Comparison of ENCODE assay signal across 8 mouse cellular contexts in the genomic region with DNA sequence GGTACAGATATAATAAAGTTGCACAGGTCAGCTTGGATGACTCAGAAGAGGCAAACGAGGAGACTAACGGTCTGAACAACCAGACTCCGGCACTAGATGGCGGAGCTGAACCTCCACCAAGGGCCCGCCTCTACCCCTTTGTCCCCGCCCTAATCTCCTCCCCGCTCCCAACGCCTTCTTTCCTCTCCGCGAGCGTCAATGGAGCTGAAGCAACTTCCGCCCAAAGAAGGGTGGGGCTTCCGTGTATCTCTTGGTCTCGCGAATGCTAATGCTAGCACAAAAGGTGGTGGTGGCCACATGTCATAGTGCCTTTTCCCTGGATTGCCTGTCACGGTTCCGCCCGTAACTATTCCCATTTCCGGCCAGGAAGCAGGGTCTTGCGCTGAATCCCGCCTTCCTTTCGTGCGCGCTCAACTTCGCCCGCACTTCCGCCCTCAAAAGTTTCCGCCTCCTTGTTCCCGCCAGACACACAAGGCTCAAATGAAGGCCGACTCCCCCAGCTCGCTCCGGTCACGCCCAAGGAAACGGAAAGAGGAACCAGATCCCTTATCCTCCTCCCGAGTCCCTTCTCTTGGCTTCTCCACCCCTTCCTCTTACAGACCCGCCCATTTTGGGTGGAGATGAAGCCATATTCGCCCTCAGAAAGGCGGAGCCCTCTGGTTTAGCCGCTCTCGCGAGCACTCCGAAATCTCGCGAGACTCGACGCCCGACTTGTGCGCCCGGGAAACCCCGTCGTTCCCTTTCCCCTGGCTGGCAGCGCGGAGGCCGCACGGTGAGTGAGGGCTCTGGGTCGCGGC. TPM values are rescaled to one million over a fixed set of nuclear protein-coding genes. Genes with fewer than 3 reads are reported as not detected.
DNase-seq lines count a peak whose midpoint lies in the region; ATAC-seq lines count a peak whose summit lies in the region.

TSS of gene Rps19 (plus strand) at position 476 of the 797 bp plus-strand sequence.

- intact Hi-C loops in gastrocnemius, postnatal 14 days (cut with DNase I; ENCODE audit: low total_unique reads): no loop called here
- intact Hi-C loops in left cerebral cortex, postnatal 10 days (cut with DNase I): no loop called here

- DNase-seq in adrenal gland, adult (ENCODE audit: inconsistent age in 2 of 2, low spot score in 1 of 2): peak; percentile 99 to 100
- peak; percentile 100 for DNase-seq in embryo, embryonic 10.5 days (ENCODE audit: low spot score)
- peak; percentile 99 for DNase-seq in gastrocnemius, postnatal 14 days
- DNase-seq in left cerebral cortex, postnatal 10 days (ENCODE audit: extremely low spot score in 1 of 2, low spot score in 2 of 2): peak; percentile 97 to 99
- DNase-seq in right cerebral cortex, postnatal 25 days: peak; percentile 95
- DNase-seq in urinary bladder, postnatal 4 days (ENCODE audit: low spot score in 2 of 2): peak; percentile 98 to 99

- peak; percentile 86 for ATAC-seq in inflammation-experienced regulatory T-cells, adult 6 months
- peak; percentile 89 for ATAC-seq in megakaryocyte-erythroid progenitor cell, adult 5-6 weeks (replicated peaks; ENCODE audit: low FRiP score, low TSS enrichment, poor library complexity, severe bottlenecking)

RNA-seq across cellular contexts. Expression of gene Rps19, which starts in this region (rescaled TPM):
- 100 to 1,000 TPM; 481 to 524 TPM for total RNA-seq in gastrocnemius, postnatal 14 days (2021)
- polyA plus RNA-seq in inflammation-experienced regulatory T-cells, adult 6 months (2017; shearing (Covaris generic)): over 10,000 TPM in 2 of 3 experiments, 1,000 to 10,000 TPM in 1; 7,402 to 12,964 (median 12,716) TPM
- total RNA-seq in left cerebral cortex, postnatal 10 days (2021): 100 to 1,000 TPM; 577 to 615 TPM
- 4,961 and 5,532 TPM in 2 replicates for total RNA-seq in megakaryocyte-erythroid progenitor cell, adult 5-6 weeks (2014; fragmentation: Nextera tagmentation)
- 979 and 1,008 TPM in 2 replicates for total RNA-seq in megakaryocyte-erythroid progenitor cell, adult 5-6 weeks (2017)

Comparison
In these comparisons a context has a peak if more than half of its experiments do, and no peak if none do; other contexts are left out.
1. Peak in every context shown above with its lines: DNase-seq and ATAC-seq.